Mouse (Mus musculus): ENCODE data around the gene Babam1. TPM values are rescaled to one million over a fixed set of nuclear protein-coding genes. Genes with fewer than 3 reads are reported as not detected.

Babam1 gene
- polyA plus RNA-seq, 1 experiment from 2014 or later: 54.7 TPM

DNA sequence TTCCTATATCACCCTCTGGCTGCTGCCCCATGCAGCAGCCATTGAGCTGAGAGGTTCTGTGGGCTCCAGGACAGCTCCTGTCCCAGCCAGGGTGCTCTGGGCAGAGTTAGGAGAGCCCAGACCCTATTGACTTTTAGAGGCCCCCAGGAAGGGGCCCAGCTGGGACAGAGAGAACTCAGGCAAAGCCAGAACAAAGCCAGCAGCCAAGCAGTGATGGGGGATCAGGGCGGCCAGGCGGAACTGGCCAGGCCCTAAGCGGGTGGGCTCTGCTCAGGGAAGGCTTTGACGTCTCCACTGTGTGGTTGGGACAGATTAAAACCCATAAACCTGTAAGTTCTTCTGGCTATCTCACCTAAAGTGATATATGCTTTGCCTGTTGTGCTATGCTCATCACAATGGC is 17.7 kb upstream of the Babam1 start:
- peaks cover 25% of the 10 kb centered on the region for H3K4me1 ChIP-seq (replicated peaks; ENCODE audit: control insufficient read depth, insufficient read depth)
- TF ChIP-seq EP300 (optimal IDR thresholded peaks at IDR 0.05): no peak
- TF ChIP-seq CTCF (IDR thresholded peaks at IDR 0.05; ENCODE audit: low read depth): peak; percentile 6; the same call in 1 of the 2 replicates
- H3K4me3 ChIP-seq (ENCODE audit: low read depth, low read length): no peak overlapping the region
- H3K4me2 ChIP-seq (replicated peaks; ENCODE audit: low read depth): peak overlapping the region; percentile 97
- H3K36me3 ChIP-seq (ENCODE audit: control insufficient read depth, insufficient read depth, low read length): peaks cover 5% of the 10 kb centered on the region
- no peaks in the 10 kb centered on the region for H3K9me3 ChIP-seq (ENCODE audit: control insufficient read depth, low read length)
- ATAC-seq (ENCODE audit: low FRiP score, low TSS enrichment) (no peak), DNase-seq (ENCODE audit: low spot score) (no peak)
- no peak overlapping the region for H3K9ac ChIP-seq (ENCODE audit: low read length)
- H3K27ac ChIP-seq (replicated peaks): no peak overlapping the region
- H3K27me3 ChIP-seq (ENCODE audit: control insufficient read depth, insufficient read depth, low read length): no peaks in the 10 kb centered on the region
- WGBS: 74% methylated on average over 4 of the region's 4 CpGs

DNA sequence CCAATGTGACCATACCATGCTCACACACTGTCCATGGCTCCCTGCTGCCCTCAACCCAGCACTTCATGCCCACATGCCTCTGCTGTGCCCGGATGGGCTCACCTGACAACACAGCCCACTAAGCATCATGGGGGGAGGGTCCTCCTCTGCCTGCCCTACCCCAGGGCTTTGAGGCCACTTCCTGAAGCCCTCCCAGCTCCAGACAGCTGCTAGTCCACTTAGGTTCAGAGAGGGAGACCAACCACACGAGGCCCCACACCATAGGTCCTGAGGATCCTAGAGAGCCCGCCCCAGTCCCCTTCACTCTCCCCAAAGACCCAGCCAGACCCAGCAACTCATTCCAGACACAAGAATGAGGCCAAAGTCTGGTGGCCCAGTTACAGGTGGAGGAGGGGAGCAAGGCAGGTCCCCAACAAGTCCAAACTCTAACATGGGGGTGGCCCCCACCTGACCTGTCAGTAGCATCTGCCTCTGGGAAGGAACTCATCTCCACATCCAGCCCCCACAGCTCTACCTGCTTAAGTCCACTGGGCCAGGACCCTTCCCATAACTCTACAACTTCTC is 17.1 kb upstream of the Babam1 start:
- no peak for TF ChIP-seq EP300 (optimal IDR thresholded peaks at IDR 0.05)
- TF ChIP-seq CTCF (IDR thresholded peaks at IDR 0.05; ENCODE audit: low read depth): no peak

GRCm38 (mm10) chr8:71380178-71381171 is 16.2 kb upstream of the Babam1 start:
- Histone ChIP-seq H3K36me3 (ENCODE audit: control insufficient read depth, insufficient read depth, low read length) (peaks cover 4% of the 10 kb centered on the region; the same call in 1 of the 2 replicates), H3K4me2 (replicated peaks; ENCODE audit: low read depth) (peak overlapping the region; percentile 97), H3K27ac (replicated peaks) (peak overlapping the region; percentile 96), H3K4me1 (replicated peaks; ENCODE audit: control insufficient read depth, insufficient read depth) (peaks cover 25% of the 10 kb centered on the region), H3K9me3 (ENCODE audit: control insufficient read depth, low read length) (no peaks in the 10 kb centered on the region), H3K4me3 (ENCODE audit: low read depth, low read length) (peak overlapping the region; percentile 95), H3K9ac (ENCODE audit: low read length) (peak overlapping the region; percentile 90), H3K27me3 (ENCODE audit: control insufficient read depth, insufficient read depth, low read length) (no peaks in the 10 kb centered on the region)
- ATAC-seq (ENCODE audit: low FRiP score, low TSS enrichment): no peak
- TF ChIP-seq EP300 (optimal IDR thresholded peaks at IDR 0.05) (no peak), CTCF (IDR thresholded peaks at IDR 0.05; ENCODE audit: low read depth) (no peak)
- WGBS: 1% methylated on average over 69 of the region's 72 CpGs
- DNase-seq (ENCODE audit: low spot score): peak; percentile 56

More for the DNA sequence above, 17.1 kb upstream of the Babam1 start:
- H3K27me3 ChIP-seq (ENCODE audit: control insufficient read depth, insufficient read depth, low read length): no peaks in the 10 kb centered on the region
- H3K4me1 ChIP-seq (replicated peaks; ENCODE audit: control insufficient read depth, insufficient read depth): peaks cover 25% of the 10 kb centered on the region
- peak overlapping the region; percentile 95 for H3K4me3 ChIP-seq (ENCODE audit: low read depth, low read length)
- H3K9ac ChIP-seq (ENCODE audit: low read length): peak overlapping the region; percentile 90
- DNase-seq (ENCODE audit: low spot score) (no peak), ATAC-seq (ENCODE audit: low FRiP score, low TSS enrichment) (no peak)
- peak overlapping the region; percentile 97 for H3K4me2 ChIP-seq (replicated peaks; ENCODE audit: low read depth)
- whole genome bisulfite sequencing: 51% methylated on average over 3 of the region's 3 CpGs
- peaks cover 4% of the 10 kb centered on the region; the same call in 1 of the 2 replicates for H3K36me3 ChIP-seq (ENCODE audit: control insufficient read depth, insufficient read depth, low read length)
- no peaks in the 10 kb centered on the region for H3K9me3 ChIP-seq (ENCODE audit: control insufficient read depth, low read length)
- H3K27ac ChIP-seq (replicated peaks): 0 out of 2 replicates have a peak overlapping the region, but pooled peaks have one; percentile 30

DNA sequence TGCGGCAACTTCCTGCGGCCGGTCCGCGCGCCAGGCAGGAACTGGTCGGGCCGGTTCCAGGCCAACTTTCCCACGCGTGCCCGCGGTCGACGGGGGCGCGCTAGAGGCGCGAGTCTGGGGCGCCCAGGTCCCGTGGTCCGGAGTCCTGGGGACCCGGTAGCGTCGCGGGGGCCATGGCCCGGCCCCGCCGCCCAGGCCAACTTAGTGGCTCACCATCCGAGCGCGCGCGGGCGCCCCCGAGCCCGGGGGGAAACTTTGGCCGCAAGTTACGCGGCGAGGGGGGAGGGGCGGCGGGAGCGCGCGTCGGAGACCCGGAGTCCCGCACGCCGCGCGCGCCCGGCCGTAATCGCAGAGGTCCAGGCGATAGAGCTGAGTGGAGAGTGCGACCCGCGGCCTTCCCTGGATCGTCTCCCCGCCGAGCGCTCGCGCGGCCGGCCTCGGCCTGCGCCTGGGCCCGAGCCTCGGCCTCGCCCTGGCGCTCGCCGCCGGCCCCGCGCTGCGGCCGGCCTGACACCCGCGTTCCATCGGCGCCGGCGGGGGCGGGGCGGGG is 15.2 kb upstream of the Babam1 start, which contains the start of gene Nr2f6:
Gene Nr2f6 (minus strand): TSS at position 540 of the 550 bp plus-strand sequence.
- peak; percentile 85 for DNase-seq (ENCODE audit: low spot score)
- peak within 1 kb of the TSS; percentile 95 for H3K4me3 ChIP-seq (ENCODE audit: low read depth, low read length)

DNA sequence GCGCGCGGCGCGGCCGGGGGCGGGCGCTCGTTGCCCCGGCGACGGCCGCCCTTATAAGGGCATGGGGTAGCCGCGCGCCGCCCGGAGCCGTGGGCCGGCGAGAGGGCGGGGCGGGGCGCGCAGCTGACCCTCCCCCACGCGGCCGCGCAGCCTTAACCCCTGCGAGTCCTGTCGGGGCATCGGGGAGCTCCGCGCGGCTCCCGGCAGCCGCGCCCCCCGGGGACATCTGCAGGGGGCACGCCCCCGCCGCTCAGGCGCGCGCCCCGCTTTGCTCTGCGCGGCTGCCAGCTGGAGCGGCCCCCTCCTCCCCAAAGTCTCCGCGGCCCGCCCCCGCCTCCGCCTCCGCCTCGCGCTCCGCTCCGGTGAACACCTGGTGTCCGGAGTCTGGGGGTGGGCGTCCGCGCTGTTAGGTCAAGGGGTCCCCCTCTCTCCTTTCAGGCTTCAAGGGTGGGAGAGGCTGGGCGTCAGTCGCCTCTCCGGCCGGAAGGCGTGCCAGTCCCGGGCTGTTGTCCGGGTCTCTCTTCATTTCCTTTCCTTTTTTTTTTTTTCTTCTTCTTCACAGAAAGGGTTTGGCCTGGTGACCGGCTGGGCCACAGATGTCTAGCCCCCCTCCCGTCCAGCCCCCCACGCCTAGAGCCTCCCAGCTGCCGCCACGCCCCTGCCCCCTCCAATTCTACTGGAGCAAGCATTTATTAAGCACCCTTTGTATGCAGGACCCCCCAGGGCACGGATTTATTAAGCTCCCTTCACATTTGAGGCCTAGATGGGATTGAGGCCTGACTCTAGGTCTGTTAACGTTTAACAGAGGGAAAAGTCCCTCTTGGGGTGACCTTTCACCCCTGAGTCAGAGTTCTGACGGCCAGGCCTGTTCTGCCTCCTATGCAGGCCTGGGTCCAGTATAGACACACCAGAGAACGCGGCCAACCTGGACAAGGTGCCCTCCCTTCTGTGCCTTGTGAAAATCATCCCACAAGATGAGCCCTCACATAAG is 14.4 kb upstream of the Babam1 start:
- 2% methylated on average over 43 of the region's 80 CpGs for WGBS

More for the DNA sequence above, 15.2 kb upstream of the Babam1 start, which contains the start of gene Nr2f6:
- H3K4me2 ChIP-seq (replicated peaks; ENCODE audit: low read depth): peak within 1 kb of the TSS; percentile 97
- peak; percentile 58 for ATAC-seq (ENCODE audit: low FRiP score, low TSS enrichment)
- H3K9me3 ChIP-seq (ENCODE audit: control insufficient read depth, low read length): no peaks in the 10 kb centered on the region
- peak within 1 kb of the TSS; percentile 90 for H3K9ac ChIP-seq (ENCODE audit: low read length)
- under 1% methylated on average over 56 of the region's 89 CpGs for WGBS
- peaks cover 4% of the 10 kb centered on the region; the same call in 1 of the 2 replicates for H3K36me3 ChIP-seq (ENCODE audit: control insufficient read depth, insufficient read depth, low read length)
- no peaks in the 10 kb centered on the region for H3K27me3 ChIP-seq (ENCODE audit: control insufficient read depth, insufficient read depth, low read length)
- peak within 1 kb of the TSS; percentile 96 for H3K27ac ChIP-seq (replicated peaks)
- TF ChIP-seq EP300 (optimal IDR thresholded peaks at IDR 0.05) (no peak), CTCF (IDR thresholded peaks at IDR 0.05; ENCODE audit: low read depth) (no peak; the same call in 1 of the 2 replicates)
- H3K4me1 ChIP-seq (replicated peaks; ENCODE audit: control insufficient read depth, insufficient read depth): peaks cover 15% of the 10 kb centered on the region

More for the DNA sequence above, 14.4 kb upstream of the Babam1 start:
- no peaks in the 10 kb centered on the region for H3K9me3 ChIP-seq (ENCODE audit: control insufficient read depth, low read length)
- peak; percentile 92 for DNase-seq (ENCODE audit: low spot score)
- H3K4me3 ChIP-seq (ENCODE audit: low read depth, low read length): peak overlapping the region; percentile 95
- no peak for TF ChIP-seq EP300 (optimal IDR thresholded peaks at IDR 0.05)
- TF ChIP-seq CTCF (IDR thresholded peaks at IDR 0.05; ENCODE audit: low read depth): no peak
- peak overlapping the region; percentile 90 for H3K9ac ChIP-seq (ENCODE audit: low read length)
- ATAC-seq (ENCODE audit: low FRiP score, low TSS enrichment): peak; percentile 90
- peak overlapping the region; percentile 82 for H3K4me2 ChIP-seq (replicated peaks; ENCODE audit: low read depth)
- no peaks in the 10 kb centered on the region for H3K27me3 ChIP-seq (ENCODE audit: control insufficient read depth, insufficient read depth, low read length)
- H3K4me1 ChIP-seq (replicated peaks; ENCODE audit: control insufficient read depth, insufficient read depth): peaks cover 12% of the 10 kb centered on the region
- H3K36me3 ChIP-seq (ENCODE audit: control insufficient read depth, insufficient read depth, low read length): peaks cover 1% of the 10 kb centered on the region; the same call in 1 of the 2 replicates
- peak overlapping the region; percentile 96 for H3K27ac ChIP-seq (replicated peaks)
